Mouse (Mus musculus): Measurements from ENCODE around the gene Sertad2. TPM values are rescaled to one million over a fixed set of nuclear protein-coding genes. Genes with fewer than 3 reads are reported as not detected.

Sertad2 gene
- total and polyA plus RNA-seq, 3 experiments = 16.1 to 20.2 (median 17.7) TPM

DNA sequence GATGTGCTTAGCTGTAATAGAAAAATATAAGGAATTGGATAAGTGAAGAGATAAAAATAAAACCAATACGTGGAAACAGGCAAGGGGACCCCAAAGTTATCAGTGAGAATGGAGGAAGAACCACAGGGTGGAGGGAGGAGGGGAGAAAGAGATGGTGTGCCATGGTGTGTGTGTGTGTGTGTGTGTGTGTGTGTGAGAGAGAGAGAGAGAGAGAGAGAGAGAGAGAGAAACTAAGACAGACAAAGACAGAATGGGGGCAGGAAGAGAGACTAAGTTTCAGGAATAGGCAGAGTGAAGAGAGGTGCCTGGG is 11.4 kb upstream of the Sertad2 start:
- Histone ChIP-seq H3K27me3 (ENCODE audit: control insufficient read depth, insufficient read depth, low read length) (no peaks in the 10 kb centered on the region), H3K4me3 (peak overlapping the region; percentile 67), H3K27ac (peak overlapping the region; percentile 82), H3K36me3 (ENCODE audit: control insufficient read depth, insufficient read depth, low read length) (no peaks in the 10 kb centered on the region), H3K4me1 (ENCODE audit: control insufficient read depth, insufficient read depth, low read length) (no peaks in the 10 kb centered on the region), H3K9ac (ENCODE audit: low read depth, low read length) (peak overlapping the region; percentile 57), H3K79me2 (replicated peaks; ENCODE audit: control insufficient read depth, insufficient read depth, low read length) (no peaks in the 10 kb centered on the region)
- peak in 1 of 2 experiments; percentile 21 for DNase-seq
- intact Hi-C loops (cut with DNase I) = loop anchor here (5.0 kb wide), 2 partner anchors 54 to 74 kb away; no protein-coding TSS in a partner anchor
- TF ChIP-seq CTCF (IDR thresholded peaks at IDR 0.05) (no peak), POLR2A (IDR thresholded peaks at IDR 0.05; ENCODE audit: insufficient read depth, low read depth, low read length) (no peak), EP300 (IDR thresholded peaks at IDR 0.05; ENCODE audit: insufficient read depth, low read depth, low read length) (no peak)
- 14% methylated on average over 1 of the region's 1 CpGs for WGBS

DNA sequence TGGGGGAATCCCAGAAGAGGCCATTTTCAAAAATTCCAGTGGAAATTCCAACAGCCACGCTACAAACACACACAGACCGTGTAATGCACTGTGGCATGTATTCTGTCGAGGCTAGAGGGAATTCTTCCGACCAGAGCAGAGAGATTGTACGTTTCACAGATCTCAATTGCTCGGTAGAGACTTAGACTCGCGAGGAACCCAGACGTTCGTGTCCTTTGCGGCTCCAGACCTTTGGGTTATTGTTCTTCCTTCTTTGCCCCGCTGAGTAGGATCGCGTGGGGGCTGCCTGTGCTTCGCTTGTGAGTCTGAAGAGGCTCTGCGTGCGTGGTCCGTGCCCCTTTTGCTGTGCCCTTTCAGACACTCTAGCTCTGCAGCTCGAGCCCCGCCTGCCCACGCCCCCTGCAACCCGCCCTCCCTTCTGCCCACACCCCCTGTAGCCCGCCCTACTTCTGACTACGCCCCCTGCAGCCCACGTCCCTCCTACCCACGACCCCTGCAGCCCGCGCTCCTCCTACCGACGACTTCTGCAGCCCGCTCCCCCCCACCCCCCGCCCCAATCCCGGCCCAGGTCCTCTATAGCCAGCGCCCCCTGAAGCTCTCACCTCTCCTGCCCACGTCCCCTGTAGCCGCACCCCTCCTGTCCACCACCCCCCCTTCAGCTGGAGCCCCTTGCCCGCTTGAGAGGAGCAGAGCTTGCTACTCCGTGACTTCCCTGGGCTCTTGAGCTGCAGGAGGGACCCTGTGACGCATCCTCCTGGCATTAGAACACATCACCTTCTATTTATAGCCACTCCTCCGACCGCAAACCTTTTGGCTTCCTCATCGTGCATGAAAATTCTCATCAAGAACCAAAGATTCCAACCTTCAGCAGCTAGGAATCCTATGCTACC is 10.8 kb upstream of the Sertad2 start:
- no peaks in the 10 kb centered on the region for H3K36me3 ChIP-seq (ENCODE audit: control insufficient read depth, insufficient read depth, low read length)

DNA sequence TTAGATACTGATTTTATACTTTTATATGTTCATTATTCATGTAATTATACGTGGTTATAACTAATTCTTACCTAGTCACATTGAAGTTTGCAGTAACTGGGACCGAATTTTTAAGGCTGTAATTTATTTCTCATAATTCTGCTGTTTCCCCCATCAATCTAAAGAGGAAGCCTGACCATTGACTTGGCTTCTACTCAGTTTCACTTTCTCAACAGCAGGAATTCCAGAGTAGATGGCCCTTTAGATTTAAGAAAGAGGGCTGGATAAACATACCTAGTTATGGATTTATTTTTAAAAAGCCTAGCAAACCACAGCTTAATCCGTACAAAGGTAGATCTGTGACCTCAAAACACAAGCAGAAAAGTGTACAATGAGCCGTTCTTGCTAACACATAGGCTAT is 9.8 kb upstream of the Sertad2 start:
- Histone ChIP-seq H3K27ac (peak overlapping the region; percentile 79), H3K9ac (ENCODE audit: low read depth, low read length) (no peak overlapping the region), H3K4me3 (peak overlapping the region; percentile 67), H3K79me2 (replicated peaks; ENCODE audit: control insufficient read depth, insufficient read depth, low read length) (no peaks in the 10 kb centered on the region), H3K36me3 (ENCODE audit: control insufficient read depth, insufficient read depth, low read length) (no peaks in the 10 kb centered on the region), H3K27me3 (ENCODE audit: control insufficient read depth, insufficient read depth, low read length) (no peaks in the 10 kb centered on the region), H3K4me1 (ENCODE audit: control insufficient read depth, insufficient read depth, low read length) (no peaks in the 10 kb centered on the region)
- no peak for DNase-seq
- no peak for TF ChIP-seq CTCF (IDR thresholded peaks at IDR 0.05)
- no peak for TF ChIP-seq POLR2A (IDR thresholded peaks at IDR 0.05; ENCODE audit: insufficient read depth, low read depth, low read length)
- WGBS = 70% methylated on average over 4 of the region's 4 CpGs
- intact Hi-C loops (cut with DNase I) = loop anchor here (5.0 kb wide), 2 partner anchors 56 to 76 kb away; no protein-coding TSS in a partner anchor

More for the DNA sequence above, 10.8 kb upstream of the Sertad2 start:
- WGBS = under 1% methylated on average over 41 of the region's 42 CpGs
- no peaks in the 10 kb centered on the region for H3K79me2 ChIP-seq (replicated peaks; ENCODE audit: control insufficient read depth, insufficient read depth, low read length)
- TF ChIP-seq EP300 (IDR thresholded peaks at IDR 0.05; ENCODE audit: insufficient read depth, low read depth, low read length) (no peak), POLR2A (IDR thresholded peaks at IDR 0.05; ENCODE audit: insufficient read depth, low read depth, low read length) (peak; percentile 50)
- peak overlapping the region; percentile 67 for H3K4me3 ChIP-seq
- intact Hi-C loops (cut with DNase I) = loop anchor here (5.0 kb wide), 2 partner anchors 55 to 75 kb away; no protein-coding TSS in a partner anchor
- peak overlapping the region; percentile 57 for H3K9ac ChIP-seq (ENCODE audit: low read depth, low read length)
- H3K27ac ChIP-seq = peak overlapping the region; percentile 82
- H3K4me1 ChIP-seq (ENCODE audit: control insufficient read depth, insufficient read depth, low read length) = no peaks in the 10 kb centered on the region
- DNase-seq = peak; percentile 63 to 74
- no peaks in the 10 kb centered on the region for H3K27me3 ChIP-seq (ENCODE audit: control insufficient read depth, insufficient read depth, low read length)

DNA sequence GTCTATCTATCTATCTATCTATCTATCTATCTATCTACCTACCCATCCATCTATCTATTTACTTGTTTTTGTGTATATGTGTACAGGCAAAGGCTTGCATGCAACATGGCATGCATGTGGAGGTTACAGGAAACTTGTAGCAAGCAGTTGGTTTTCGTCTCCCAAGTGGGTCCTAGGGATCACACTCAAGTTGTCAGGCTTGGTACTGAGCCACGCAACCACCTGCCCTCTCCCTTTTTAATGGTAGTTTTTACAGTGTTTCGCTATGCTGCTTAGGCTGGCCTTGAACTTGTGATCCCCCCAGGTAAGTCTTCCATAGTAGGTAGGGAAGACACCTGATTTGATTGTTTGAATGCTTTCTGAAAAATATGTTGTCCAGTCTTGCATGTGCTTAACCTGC is 5.8 kb upstream of the Sertad2 start:
- Histone ChIP-seq H3K79me2 (replicated peaks; ENCODE audit: control insufficient read depth, insufficient read depth, low read length) (no peaks in the 10 kb centered on the region), H3K4me3 (no peak overlapping the region), H3K4me1 (ENCODE audit: control insufficient read depth, insufficient read depth, low read length) (peaks cover 1% of the 10 kb centered on the region; the same call in 1 of the 2 replicates), H3K27ac (no peak overlapping the region), H3K9ac (ENCODE audit: low read depth, low read length) (no peak overlapping the region), H3K36me3 (ENCODE audit: control insufficient read depth, insufficient read depth, low read length) (no peaks in the 10 kb centered on the region), H3K27me3 (ENCODE audit: control insufficient read depth, insufficient read depth, low read length) (no peaks in the 10 kb centered on the region)
- no peak for TF ChIP-seq POLR2A (IDR thresholded peaks at IDR 0.05; ENCODE audit: insufficient read depth, low read depth, low read length)
- no peak for TF ChIP-seq EP300 (IDR thresholded peaks at IDR 0.05; ENCODE audit: insufficient read depth, low read depth, low read length)
- TF ChIP-seq CTCF (IDR thresholded peaks at IDR 0.05) = no peak
- no peak for DNase-seq
- 91% methylated on average over 3 of the region's 3 CpGs for WGBS
- intact Hi-C loops (cut with DNase I) = no loop called here

DNA sequence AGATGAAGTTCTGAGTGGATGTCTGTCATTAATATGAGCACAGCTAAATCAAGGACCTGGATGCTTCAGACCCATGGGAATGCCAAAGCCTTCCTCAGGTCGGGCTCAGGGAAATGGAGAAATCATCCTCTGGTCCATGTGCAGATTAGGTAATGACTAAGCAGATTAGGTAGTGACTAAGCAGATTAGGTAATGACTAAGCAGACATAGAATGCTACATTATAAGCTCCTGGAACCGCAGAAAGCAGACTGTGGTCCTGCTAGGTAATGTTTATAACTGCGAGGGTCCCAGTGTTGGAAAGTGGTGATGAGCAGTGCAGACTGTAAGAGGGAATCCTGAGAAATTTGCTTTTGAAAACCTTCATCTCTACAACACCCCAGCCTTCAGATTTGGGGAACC is 4.6 kb upstream of the Sertad2 start:
- H3K27me3 ChIP-seq (ENCODE audit: control insufficient read depth, insufficient read depth, low read length) = no peaks in the 10 kb centered on the region
- no peak overlapping the region for H3K9ac ChIP-seq (ENCODE audit: low read depth, low read length)
- DNase-seq = no peak
- no peak overlapping the region for H3K4me3 ChIP-seq
- H3K36me3 ChIP-seq (ENCODE audit: control insufficient read depth, insufficient read depth, low read length) = no peaks in the 10 kb centered on the region
- H3K27ac ChIP-seq = no peak overlapping the region
- no peaks in the 10 kb centered on the region; the same call in 1 of the 2 replicates for H3K79me2 ChIP-seq (replicated peaks; ENCODE audit: control insufficient read depth, insufficient read depth, low read length)
- intact Hi-C loops (cut with DNase I) = no loop called here
- peaks cover 1% of the 10 kb centered on the region; the same call in 1 of the 2 replicates for H3K4me1 ChIP-seq (ENCODE audit: control insufficient read depth, insufficient read depth, low read length)
- no peak for TF ChIP-seq POLR2A (IDR thresholded peaks at IDR 0.05; ENCODE audit: insufficient read depth, low read depth, low read length)
- no peak for TF ChIP-seq EP300 (IDR thresholded peaks at IDR 0.05; ENCODE audit: insufficient read depth, low read depth, low read length)
- no peak for TF ChIP-seq CTCF (IDR thresholded peaks at IDR 0.05)
- WGBS = 77% methylated on average over 3 of the region's 3 CpGs

DNA sequence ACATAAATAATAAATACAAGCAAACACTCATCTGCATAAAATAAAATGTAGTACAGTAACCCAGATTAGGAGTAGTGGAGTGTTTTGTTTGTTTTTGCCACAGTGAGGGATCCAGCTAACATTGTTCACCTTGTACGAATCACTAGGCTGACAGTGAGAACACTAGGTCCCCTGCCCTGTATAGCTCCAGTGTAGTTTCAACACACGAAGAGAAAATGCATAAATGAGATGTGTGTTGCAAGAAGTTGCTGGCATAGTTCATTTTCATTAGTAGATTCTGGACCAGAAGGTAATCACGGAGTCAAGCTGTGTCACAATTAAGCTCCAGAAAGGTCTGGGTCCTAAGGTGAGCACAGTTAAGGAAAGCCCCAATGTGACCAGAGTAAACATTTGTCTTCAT is 1.8 kb upstream of the Sertad2 start:
- H3K27me3 ChIP-seq (ENCODE audit: control insufficient read depth, insufficient read depth, low read length) = no peaks in the 10 kb centered on the region
- no peak for DNase-seq
- TF ChIP-seq EP300 (IDR thresholded peaks at IDR 0.05; ENCODE audit: insufficient read depth, low read depth, low read length) (no peak), POLR2A (IDR thresholded peaks at IDR 0.05; ENCODE audit: insufficient read depth, low read depth, low read length) (no peak), CTCF (IDR thresholded peaks at IDR 0.05) (no peak)
- H3K9ac ChIP-seq (ENCODE audit: low read depth, low read length) = no peak overlapping the region
- H3K79me2 ChIP-seq (replicated peaks; ENCODE audit: control insufficient read depth, insufficient read depth, low read length) = no peaks in the 10 kb centered on the region; the same call in 1 of the 2 replicates
- intact Hi-C loops (cut with DNase I) = loop anchor here (5.0 kb wide), 2 partner anchors 51 to 339 kb away; partner anchors contain the start of gene Rab1a
- H3K4me3 ChIP-seq = no peak overlapping the region
- H3K27ac ChIP-seq = no peak overlapping the region
- peaks cover 1% of the 10 kb centered on the region; the same call in 1 of the 2 replicates for H3K4me1 ChIP-seq (ENCODE audit: control insufficient read depth, insufficient read depth, low read length)
- 87% methylated on average over 3 of the region's 3 CpGs for WGBS
- H3K36me3 ChIP-seq (ENCODE audit: control insufficient read depth, insufficient read depth, low read length) = no peaks in the 10 kb centered on the region
